Mouse (Mus musculus): ENCODE measurements around the gene Tmc6. TPM values are rescaled to one million over a fixed set of nuclear protein-coding genes. Genes with fewer than 3 reads are reported as not detected.

The Tmc6 gene
- 17.5 and 19.1 TPM in 2 replicates for polyA plus RNA-seq (2016; fragmentation: Nextera tagmentation; extraction: Ambion mirVana)

DNA sequence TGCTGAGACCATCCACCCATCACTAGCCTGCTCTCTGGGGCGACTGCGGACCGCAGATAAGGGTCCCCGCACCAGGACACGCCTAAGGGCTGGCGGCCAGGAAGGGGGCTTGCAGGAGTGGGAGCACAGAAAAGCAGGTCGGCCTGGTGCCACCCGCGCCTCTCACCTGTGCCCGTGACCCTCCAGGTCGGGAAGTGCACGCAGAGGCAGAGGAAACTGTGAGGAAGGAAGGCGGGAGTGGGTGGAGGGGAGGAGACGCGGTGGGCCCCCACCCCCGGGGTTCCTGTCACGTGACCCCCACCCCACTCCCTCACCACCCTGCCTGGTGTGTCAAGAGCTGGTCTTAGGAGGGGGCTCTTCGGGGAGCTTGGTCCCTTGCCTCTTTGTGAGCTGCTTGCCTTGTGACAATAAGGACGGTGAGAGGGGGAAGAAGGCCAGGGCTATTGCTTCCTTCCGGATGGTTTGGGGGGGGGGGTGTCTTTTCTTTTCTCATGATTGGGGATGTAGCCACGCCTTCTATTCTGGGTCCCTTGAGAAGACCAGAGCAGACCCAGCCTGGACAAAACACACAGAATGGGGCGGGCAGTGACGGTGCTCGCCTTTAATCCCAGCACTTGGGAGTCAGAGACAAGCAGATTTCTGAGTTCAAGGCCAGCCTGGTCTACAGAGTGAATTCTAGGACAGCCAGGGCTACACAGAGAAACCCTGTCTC lies at the start of gene Tmc6, which contains the start of gene Tmc8:
Tmc6 (minus strand) TSS at position 206 of the 712 bp plus-strand sequence.
Tmc8 (plus strand) TSS at position 84 of the 712 bp plus-strand sequence.
- peaks cover 28% of the 10 kb centered on the region for H3K27me3 ChIP-seq
- peaks cover 41% of the 10 kb centered on the region for H3K4me1 ChIP-seq
- H3K4me3 ChIP-seq = peak within 1 kb of the TSS; percentile 44
- WGBS = 40% methylated on average over 24 of the region's 24 CpGs
- no peak for ATAC-seq (ENCODE audit: insufficient number of reproducible peaks, insufficient read depth, low FRiP score, low TSS enrichment)
- no peaks in the 10 kb centered on the region for H3K9me3 ChIP-seq
- peak within 1 kb of the TSS; percentile 84 for H3K4me2 ChIP-seq (replicated peaks)
- 0 out of 2 replicates have a peak, but pooled peaks cover 4% of the 10 kb centered on the region for H3K36me3 ChIP-seq
- H3K27ac ChIP-seq = peak within 1 kb of the TSS; percentile 58
- peak within 1 kb of the TSS; percentile 29; the same call in 1 of the 2 replicates for H3K9ac ChIP-seq

DNA sequence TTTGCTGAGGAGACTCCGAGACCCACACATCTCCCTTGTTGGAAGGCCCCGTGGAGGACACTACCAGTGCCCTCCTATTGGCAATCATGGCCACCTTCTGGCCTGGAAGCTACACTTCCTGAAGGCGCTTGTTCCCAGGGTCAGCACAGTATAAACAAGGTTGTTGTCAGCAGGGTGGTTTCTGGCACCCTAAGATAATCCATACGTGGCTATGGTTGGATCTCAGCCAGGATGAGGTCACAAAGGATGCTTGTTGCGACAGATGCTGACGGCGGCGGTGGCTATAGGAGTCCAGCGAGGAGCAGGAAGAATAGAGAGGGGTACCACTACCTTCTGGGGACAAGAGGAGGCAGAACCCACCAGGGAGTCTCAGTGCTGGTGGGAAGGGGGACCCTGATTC lies 48.4 kb upstream of the Tmc6 start:
- Histone ChIP-seq H3K9me3 (no peaks in the 10 kb centered on the region), H3K36me3 (no peaks in the 10 kb centered on the region), H3K9ac (no peak overlapping the region), H3K27ac (no peak overlapping the region), H3K4me1 (peaks cover 33% of the 10 kb centered on the region), H3K4me3 (no peak overlapping the region), H3K4me2 (replicated peaks) (no peak overlapping the region), H3K27me3 (no peaks in the 10 kb centered on the region)
- WGBS = 82% methylated on average over 9 of the region's 9 CpGs
- no peak for ATAC-seq (ENCODE audit: insufficient number of reproducible peaks, insufficient read depth, low FRiP score, low TSS enrichment)

DNA sequence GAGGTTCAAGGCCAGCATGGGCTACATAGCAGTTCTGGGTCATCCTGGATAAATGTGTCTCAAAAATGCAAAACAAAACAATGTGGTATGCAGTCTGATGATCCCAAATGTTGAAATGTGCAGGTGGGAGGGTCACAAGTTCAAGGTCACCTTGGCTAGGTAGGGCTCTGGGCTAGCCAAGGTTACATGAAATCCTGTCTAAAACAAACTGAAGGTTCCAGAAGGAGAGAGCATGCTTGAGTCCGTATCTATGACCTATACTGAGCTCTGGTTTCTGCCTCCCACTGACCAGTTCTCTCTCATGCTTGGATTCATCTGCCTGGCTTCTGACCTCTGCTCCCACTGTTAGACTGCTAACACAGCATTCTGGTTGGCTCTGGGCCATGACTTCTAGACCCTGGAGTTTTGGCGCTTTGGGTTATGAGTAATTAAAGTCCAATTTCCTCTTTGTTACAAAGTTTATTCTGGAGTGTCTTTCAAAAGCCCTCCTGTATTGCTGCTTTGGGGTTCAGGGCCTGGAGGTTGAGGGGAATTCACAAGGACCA lies 47.7 kb upstream of the Tmc6 start:
- no peak overlapping the region for H3K9ac ChIP-seq
- H3K4me3 ChIP-seq = no peak overlapping the region
- no peaks in the 10 kb centered on the region for H3K9me3 ChIP-seq
- 72% methylated on average over 2 of the region's 2 CpGs for WGBS
- no peaks in the 10 kb centered on the region for H3K36me3 ChIP-seq
- H3K27ac ChIP-seq = peak overlapping the region; percentile 9; the same call in 1 of the 2 replicates
- H3K4me2 ChIP-seq (replicated peaks) = no peak overlapping the region
- H3K4me1 ChIP-seq = peaks cover 33% of the 10 kb centered on the region
- no peak for ATAC-seq (ENCODE audit: insufficient number of reproducible peaks, insufficient read depth, low FRiP score, low TSS enrichment)
- H3K27me3 ChIP-seq = no peaks in the 10 kb centered on the region

- 54% methylated on average over 9 of the region's 9 CpGs for WGBS
- H3K27ac ChIP-seq = peak overlapping the region; percentile 9; the same call in 1 of the 2 replicates
- no peak overlapping the region for H3K4me3 ChIP-seq
- no peak for ATAC-seq (ENCODE audit: insufficient number of reproducible peaks, insufficient read depth, low FRiP score, low TSS enrichment)
- peaks cover 39% of the 10 kb centered on the region for H3K4me1 ChIP-seq
- H3K9ac ChIP-seq = 0 out of 2 replicates have a peak overlapping the region, but pooled peaks have one; percentile 15
- no peaks in the 10 kb centered on the region for H3K36me3 ChIP-seq
- no peak overlapping the region for H3K4me2 ChIP-seq (replicated peaks)
- H3K27me3 ChIP-seq = no peaks in the 10 kb centered on the region
- no peaks in the 10 kb centered on the region for H3K9me3 ChIP-seq
These were observed 47.0 kb upstream of the Tmc6 start for GRCm38 (mm10) chr11:117828888-117829604.

DNA sequence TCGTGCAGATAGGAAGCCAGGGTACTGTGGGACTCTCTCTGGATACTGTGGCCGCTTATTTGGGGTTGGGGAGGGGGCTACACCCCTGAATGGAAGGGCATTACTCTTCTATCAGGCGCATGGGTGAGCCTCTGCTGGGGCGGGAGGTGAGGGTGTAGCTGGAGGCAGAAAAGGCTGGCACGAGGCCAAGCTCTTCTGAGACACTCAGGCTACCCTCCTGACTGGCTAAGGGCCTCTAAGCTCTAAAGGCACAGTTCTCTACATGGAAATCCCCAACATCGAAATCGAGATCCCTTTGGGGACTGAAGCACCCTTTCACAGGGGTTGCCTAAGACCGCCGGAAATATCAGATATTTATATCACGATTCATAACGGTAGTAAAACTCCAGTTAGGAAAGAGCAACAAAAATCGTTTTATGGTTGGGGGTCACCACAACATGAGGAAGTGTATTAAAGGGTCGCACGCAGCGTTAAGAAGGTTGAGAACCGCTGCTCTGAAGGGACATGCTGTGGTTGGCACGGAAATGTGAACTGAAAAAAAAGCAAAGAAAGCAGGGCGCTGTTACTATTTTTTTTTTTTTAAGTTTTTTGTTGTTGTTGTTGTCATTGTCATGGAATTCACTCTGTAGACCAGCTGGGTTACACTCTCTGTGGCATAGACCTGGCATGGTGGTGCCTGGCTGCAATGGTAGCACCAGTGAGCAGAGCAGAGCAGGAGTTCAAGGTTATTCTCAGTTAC lies 46.3 kb upstream of the Tmc6 start:
- no peaks in the 10 kb centered on the region for H3K36me3 ChIP-seq
- ATAC-seq (ENCODE audit: insufficient number of reproducible peaks, insufficient read depth, low FRiP score, low TSS enrichment) = no peak
- H3K4me2 ChIP-seq (replicated peaks) = no peak overlapping the region
- H3K9me3 ChIP-seq = no peaks in the 10 kb centered on the region
- no peaks in the 10 kb centered on the region for H3K27me3 ChIP-seq
- peaks cover 45% of the 10 kb centered on the region for H3K4me1 ChIP-seq
- H3K27ac ChIP-seq = peak overlapping the region; percentile 9; the same call in 1 of the 2 replicates
- H3K4me3 ChIP-seq = no peak overlapping the region
- 0 out of 2 replicates have a peak overlapping the region, but pooled peaks have one; percentile 15 for H3K9ac ChIP-seq
- 76% methylated on average over 18 of the region's 18 CpGs for WGBS

DNA sequence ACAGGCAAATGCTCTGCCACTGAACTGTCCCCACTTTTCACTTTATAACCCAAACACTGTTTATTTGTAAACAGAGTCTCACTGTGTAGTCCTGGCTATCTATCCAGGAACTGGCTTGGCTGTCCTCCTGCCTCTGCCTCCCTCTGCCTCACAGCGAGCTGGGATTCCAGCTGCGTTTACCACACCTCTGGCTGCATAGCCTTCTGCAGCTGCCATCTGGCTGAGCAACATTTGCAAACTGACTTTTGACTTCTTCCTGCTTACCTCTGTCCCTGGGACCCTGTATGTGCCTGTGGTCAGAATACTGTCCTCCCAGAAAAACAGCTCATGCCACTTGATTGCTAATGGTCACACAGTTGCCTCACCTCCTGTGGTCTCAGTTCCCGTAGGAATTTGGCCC lies 45.4 kb upstream of the Tmc6 start:
- H3K4me3 ChIP-seq = no peak overlapping the region
- no peaks in the 10 kb centered on the region for H3K27me3 ChIP-seq
- H3K4me1 ChIP-seq = peaks cover 45% of the 10 kb centered on the region
- no peak overlapping the region for H3K4me2 ChIP-seq (replicated peaks)
- H3K9ac ChIP-seq = no peak overlapping the region
- no peaks in the 10 kb centered on the region for H3K9me3 ChIP-seq
- ATAC-seq (ENCODE audit: insufficient number of reproducible peaks, insufficient read depth, low FRiP score, low TSS enrichment) = no peak
- 64% methylated on average over 3 of the region's 3 CpGs for WGBS
- peaks cover 1% of the 10 kb centered on the region; the same call in 1 of the 2 replicates for H3K36me3 ChIP-seq
- no peak overlapping the region for H3K27ac ChIP-seq

DNA sequence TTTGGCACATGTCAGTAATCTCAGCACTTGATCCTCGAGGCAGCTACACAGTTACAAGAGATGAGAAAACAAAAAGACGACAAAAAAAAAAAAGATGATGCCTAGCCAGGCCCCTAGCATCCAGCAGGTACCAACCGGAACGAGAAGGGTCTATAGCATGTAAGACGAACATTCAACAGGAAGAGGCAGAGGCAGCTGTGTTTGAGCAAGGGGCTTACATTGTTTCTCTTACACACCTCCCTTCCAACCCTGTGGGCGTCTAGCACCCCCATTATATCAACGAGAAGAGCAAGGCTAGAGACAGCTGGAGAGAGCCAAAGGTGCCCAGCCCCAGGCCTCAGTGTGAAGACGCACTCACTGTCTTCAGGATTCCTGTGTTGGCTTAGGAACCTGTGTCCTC lies 44.9 kb upstream of the Tmc6 start:
- 0 out of 2 replicates have a peak overlapping the region, but pooled peaks have one; percentile 63 for H3K9ac ChIP-seq
- peaks cover 41% of the 10 kb centered on the region for H3K4me1 ChIP-seq
- peak overlapping the region; percentile 78 for H3K4me2 ChIP-seq (replicated peaks)
- 66% methylated on average over 8 of the region's 8 CpGs for WGBS
- H3K27ac ChIP-seq = peak overlapping the region; percentile 92; the same call in 1 of the 2 replicates
- peaks cover 6% of the 10 kb centered on the region for H3K36me3 ChIP-seq
- no peak for ATAC-seq (ENCODE audit: insufficient number of reproducible peaks, insufficient read depth, low FRiP score, low TSS enrichment)
- H3K9me3 ChIP-seq = no peaks in the 10 kb centered on the region
- H3K27me3 ChIP-seq = no peaks in the 10 kb centered on the region
- peak overlapping the region; percentile 56; the same call in 1 of the 2 replicates for H3K4me3 ChIP-seq

- ATAC-seq (ENCODE audit: insufficient number of reproducible peaks, insufficient read depth, low FRiP score, low TSS enrichment) = peak; percentile 8; the same call in 1 of the 2 replicates
- Histone ChIP-seq H3K27me3 (no peaks in the 10 kb centered on the region), H3K9ac (peak overlapping the region; percentile 63), H3K4me1 (peaks cover 41% of the 10 kb centered on the region), H3K9me3 (no peaks in the 10 kb centered on the region), H3K27ac (peak overlapping the region; percentile 92), H3K36me3 (peaks cover 13% of the 10 kb centered on the region), H3K4me3 (peak overlapping the region; percentile 56), H3K4me2 (replicated peaks) (peak overlapping the region; percentile 78)
- 4% methylated on average over 5 of the region's 5 CpGs for WGBS
These were observed 44.2 kb upstream of the Tmc6 start for GRCm38 (mm10) chr11:117826164-117826563.

DNA sequence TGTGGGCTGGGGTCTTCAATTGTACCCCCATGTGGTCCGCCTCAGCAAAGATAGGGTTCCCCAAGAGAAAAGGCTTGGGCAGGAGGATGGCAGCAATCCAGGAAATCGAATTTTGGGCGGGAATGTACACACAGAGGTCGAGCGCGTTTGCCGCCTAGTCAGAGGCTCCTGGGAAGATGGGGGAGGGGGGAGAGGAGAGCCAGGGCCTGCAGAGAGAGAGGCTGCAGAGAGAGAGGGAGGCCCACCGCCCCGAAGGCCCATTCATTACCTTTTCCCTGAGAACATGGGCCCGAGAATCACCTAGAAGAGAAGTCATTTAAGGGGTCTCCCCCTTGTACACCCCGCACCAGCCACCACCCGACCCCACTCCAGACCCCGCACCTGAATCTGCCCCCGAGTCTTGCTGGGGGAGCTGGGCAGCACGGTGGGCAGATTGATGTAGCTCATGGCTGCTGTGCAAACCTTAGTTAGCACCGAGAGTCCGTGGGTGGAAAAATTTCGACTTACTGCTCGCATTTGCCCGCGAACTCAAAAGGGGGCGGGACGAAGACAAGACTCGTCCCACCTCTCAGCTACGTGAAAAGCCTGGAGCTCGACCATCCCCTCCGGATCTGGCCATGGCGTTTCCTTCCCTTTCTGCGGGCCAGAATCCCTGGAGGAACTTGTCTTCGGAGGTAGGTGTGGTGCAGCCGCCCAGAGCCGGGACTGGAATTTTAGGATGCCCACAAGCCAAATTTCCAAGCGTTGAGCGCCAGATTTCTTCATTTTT lies 43.5 kb upstream of the Tmc6 start, which contains the start of the genes Afmid and Tk1:
Afmid (plus strand) TSS at position 592 of the 769 bp plus-strand sequence.
Tk1 (minus strand) TSS at position 760 of the 769 bp plus-strand sequence.
- peak within 1 kb of the TSS; percentile 92 for H3K27ac ChIP-seq
- H3K27me3 ChIP-seq = no peaks in the 10 kb centered on the region
- peak; percentile 73; the same call in 1 of the 2 replicates for ATAC-seq (ENCODE audit: insufficient number of reproducible peaks, insufficient read depth, low FRiP score, low TSS enrichment)
- H3K9me3 ChIP-seq = no peaks in the 10 kb centered on the region
- H3K4me3 ChIP-seq = peak within 1 kb of the TSS; percentile 56
- peak within 1 kb of the TSS; percentile 63 for H3K9ac ChIP-seq
- H3K4me2 ChIP-seq (replicated peaks) = peak within 1 kb of the TSS; percentile 78
- H3K36me3 ChIP-seq = peaks cover 20% of the 10 kb centered on the region
- peaks cover 41% of the 10 kb centered on the region for H3K4me1 ChIP-seq
- under 1% methylated on average over 34 of the region's 34 CpGs for WGBS

Measured in embryonic facial prominence, embryonic 12.5 days (tissue).